Mouse (Mus musculus): ENCODE results near the gene Mta2. TPM values are rescaled to one million over a fixed set of nuclear protein-coding genes. Genes with fewer than 3 reads are reported as not detected.

Gene Mta2
- 150 and 171 TPM in 2 replicates for total RNA-seq (2012; rRNA removed)
- 100 to 1,000 TPM; 116 to 167 TPM for polyA plus RNA-seq (2012; ENCODE audit: insufficient read depth in 1 of 2, insufficient read length in 2 of 2, low read depth in 1 of 2, low replicate concordance in 2 of 2, missing spikeins in 1 of 2)

DNA sequence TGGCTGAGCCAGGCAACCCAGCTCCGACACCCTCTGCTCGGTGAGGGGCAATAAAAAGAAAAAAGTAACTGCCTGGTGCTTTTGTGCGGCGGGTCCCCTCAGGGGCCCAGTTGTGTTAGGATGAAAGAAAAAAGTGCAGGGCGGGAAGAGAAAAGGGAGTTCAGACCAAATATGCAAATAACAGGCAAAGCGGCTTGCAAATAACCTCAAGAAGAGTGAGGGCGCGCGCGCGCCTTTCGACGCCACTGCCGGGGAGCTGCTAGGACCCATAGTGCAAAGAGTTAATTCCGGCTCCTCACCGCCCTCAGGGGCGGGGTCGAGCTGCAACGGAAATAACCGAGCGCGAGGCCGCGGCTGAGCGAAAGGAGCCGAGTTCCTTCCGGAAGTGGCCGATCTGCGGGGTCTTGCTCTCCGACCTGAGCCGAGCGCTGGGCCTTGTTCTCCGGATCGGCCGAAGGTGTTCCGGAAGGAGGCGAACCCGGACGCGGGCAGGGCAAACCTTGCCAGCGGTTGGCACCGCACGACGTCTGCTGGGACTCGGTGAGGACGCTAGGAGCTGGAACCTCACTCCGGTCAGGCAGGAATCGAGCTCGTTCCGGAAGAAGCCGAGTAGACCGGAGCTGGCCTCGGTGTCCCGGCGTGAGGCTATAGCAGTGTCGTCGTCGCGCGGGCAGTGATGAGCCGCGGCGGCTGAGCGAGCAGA is at the start of gene Mta2:
Mta2 (plus strand) TSS at position 361 of the 703 bp plus-strand sequence.
- DNase-seq (ENCODE audit: low read depth, low spot score), result peak; percentile 97
- TF ChIP-seq USF2 (IDR thresholded peaks at IDR 0.05; ENCODE audit: borderline replicate concordance in 1 of 2, insufficient read depth in 1 of 2, low read depth in 1 of 2, low read length in 2 of 2), result no peak
- TF ChIP-seq MYB (IDR thresholded peaks at IDR 0.05; ENCODE audit: low read depth, low read length), result peak; percentile 63; the same call in 1 of the 2 replicates
- peak; percentile 33 for TF ChIP-seq MAZ (IDR thresholded peaks at IDR 0.05; ENCODE audit: low read depth, low read length)
- peak; percentile 78 for TF ChIP-seq SIN3A (IDR thresholded peaks at IDR 0.05; ENCODE audit: low read length)
- peak; percentile 70; the same call in 1 of the 2 replicates for TF ChIP-seq MYC (IDR thresholded peaks at IDR 0.05; ENCODE audit: low read depth, low read length)
- peak; percentile 52; the same call in 1 of the 2 replicates for TF ChIP-seq ETS1 (IDR thresholded peaks at IDR 0.05; ENCODE audit: low read depth, low read length)
- TF ChIP-seq CHD1 (IDR thresholded peaks at IDR 0.05; ENCODE audit: low read depth, low read length), result no peak
- TF ChIP-seq CTCF (IDR thresholded peaks at IDR 0.05 in 2 of 3, conservative IDR thresholded peaks at IDR 0.05 in 1 of 3; ENCODE audit: control insufficient read depth in 1 of 3, insufficient read depth in 1 of 3, low read depth in 2 of 3, low read length in 3 of 3, poor library complexity in 1 of 3, severe bottlenecking in 1 of 3), result peak in 1 of 3 experiments; percentile 1; a peak in 1 of 6 replicates
- no peak for TF ChIP-seq MEF2A (IDR thresholded peaks at IDR 0.05; ENCODE audit: extremely low read depth, insufficient replicate concordance, low read depth, low read length, poor library complexity, severe bottlenecking)
- TF ChIP-seq JUND (IDR thresholded peaks at IDR 0.05; ENCODE audit: low read depth, low read length), result no peak
- 0 out of 2 replicates have a peak, but pooled peaks have one; percentile 19 for TF ChIP-seq MXI1 (IDR thresholded peaks at IDR 0.05; ENCODE audit: low read depth, low read length)
- peak; percentile 73 for TF ChIP-seq HCFC1 (IDR thresholded peaks at IDR 0.05; ENCODE audit: low read depth, low read length)
- TF ChIP-seq EP300 (IDR thresholded peaks at IDR 0.05; ENCODE audit: low read depth in 1 of 2, low read length in 2 of 2), result peak in 1 of 2 experiments; percentile 6; a peak in 1 of 4 replicates
- TF ChIP-seq TCF12 (IDR thresholded peaks at IDR 0.05; ENCODE audit: low read depth, low read length), result peak; percentile 60
- TF ChIP-seq TBP (IDR thresholded peaks at IDR 0.05; ENCODE audit: low read depth, low read length), result peak; percentile 53; the same call in 1 of the 2 replicates
- 0 out of 2 replicates have a peak, but pooled peaks have one; percentile 24 for TF ChIP-seq ZKSCAN1 (IDR thresholded peaks at IDR 0.05; ENCODE audit: low read depth, low read length)
- TF ChIP-seq MAX (IDR thresholded peaks at IDR 0.05; ENCODE audit: low read length), result no peak; the same call in 1 of the 2 replicates
- TF ChIP-seq KAT2A (conservative IDR thresholded peaks at IDR 0.05; ENCODE audit: low read depth, low read length), result peak; percentile 53
- peak; percentile 66 for TF ChIP-seq ZMIZ1 (IDR thresholded peaks at IDR 0.05; ENCODE audit: low read depth, low read length)
- TF ChIP-seq NELFE (IDR thresholded peaks at IDR 0.05; ENCODE audit: low read depth, low read length), result peak; percentile 77
- TF ChIP-seq ELF1 (IDR thresholded peaks at IDR 0.05; ENCODE audit: low read depth, low read length), result peak; percentile 86
- peak; percentile 94 for TF ChIP-seq POLR2AphosphoS2 (IDR thresholded peaks at IDR 0.05; ENCODE audit: low read length)
- TF ChIP-seq E2F4 (IDR thresholded peaks at IDR 0.05; ENCODE audit: borderline replicate concordance, low read depth, low read length), result 0 out of 2 replicates have a peak, but pooled peaks have one; percentile 30
- peak; percentile 43; the same call in 1 of the 2 replicates for TF ChIP-seq NRF1 (IDR thresholded peaks at IDR 0.05; ENCODE audit: insufficient read depth, low read depth, low read length, poor library complexity, severe bottlenecking)
- peak; percentile 47 to 91 for TF ChIP-seq POLR2A (IDR thresholded peaks at IDR 0.05; ENCODE audit: control insufficient read depth in 1 of 2, insufficient read depth in 1 of 2, low read depth in 1 of 2, low read length in 2 of 2, poor library complexity in 1 of 2)
- Histone ChIP-seq H3K27ac (ENCODE audit: control insufficient read depth, low read depth, low read length) (peak within 1 kb of the TSS; percentile 92), H3K9ac (ENCODE audit: control insufficient read depth, low read depth, low read length, poor library complexity, severe bottlenecking) (peak within 1 kb of the TSS; percentile 92), H3K4me3 (ENCODE audit: control insufficient read depth in 1 of 2, insufficient read depth in 1 of 2, low read depth in 2 of 2, low read length in 2 of 2) (peak within 1 kb of the TSS; percentile 85 to 99), H3K9me3 (replicated peaks; ENCODE audit: insufficient read depth, low read length) (no peaks in the 10 kb centered on the region), H3K79me2 (ENCODE audit: control insufficient read depth, insufficient read depth, low read length, poor library complexity) (peaks cover 36% of the 10 kb centered on the region), H3K27me3 (ENCODE audit: control insufficient read depth in 1 of 2, insufficient read depth in 2 of 2, low read length in 2 of 2) (no peaks in the 10 kb centered on the region), H3K4me1 (ENCODE audit: control insufficient read depth in 1 of 2, insufficient read depth in 2 of 2, low read length in 2 of 2) (peaks cover 11 to 36% of the 10 kb centered on the region in 2 experiments), H3K36me3 (ENCODE audit: control insufficient read depth in 1 of 2, insufficient read depth in 2 of 2, low read length in 2 of 2) (peaks cover 7 to 35% of the 10 kb centered on the region in 2 experiments)
